Mouse (Mus musculus) lung, postnatal 4 days (tissue): ENCODE data around the gene 4932411N23Rik.
A peak's percentile ranks its signal among the peaks of the same experiment; 100 is the strongest.
"Not testable (repeated sequence)": the region's sequence is repeated elsewhere in the genome, so short reads cannot be mapped to it uniquely, and the experiment has no call there.

Experiments
- DNase-seq, 2 experiments: peaks; one replicate each; pipeline ENCODE4 v3.0.0; 2021

The 4932411N23Rik gene

DNA sequence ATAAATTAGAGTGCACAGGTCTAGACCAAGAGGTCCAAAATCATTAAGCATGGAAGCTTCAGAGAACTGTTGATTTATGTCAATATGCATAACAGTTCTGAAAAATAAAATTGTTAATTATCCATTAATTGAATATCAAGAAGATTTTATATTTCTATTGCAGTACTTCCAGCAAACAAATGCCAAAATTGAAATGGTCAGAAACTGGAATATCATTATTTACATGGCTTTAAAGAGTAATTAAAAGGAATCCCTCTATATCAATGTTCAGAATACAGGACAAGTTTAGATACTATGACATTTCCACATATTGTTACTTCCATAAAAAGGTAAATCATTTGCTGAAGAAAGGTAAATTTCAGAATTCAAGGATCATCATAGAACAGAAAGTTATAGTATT lies at the start of gene 4932411N23Rik:
TSS of gene 4932411N23Rik (minus strand) at position 101 of the 400 bp plus-strand sequence.
- no peak for DNase-seq

DNA sequence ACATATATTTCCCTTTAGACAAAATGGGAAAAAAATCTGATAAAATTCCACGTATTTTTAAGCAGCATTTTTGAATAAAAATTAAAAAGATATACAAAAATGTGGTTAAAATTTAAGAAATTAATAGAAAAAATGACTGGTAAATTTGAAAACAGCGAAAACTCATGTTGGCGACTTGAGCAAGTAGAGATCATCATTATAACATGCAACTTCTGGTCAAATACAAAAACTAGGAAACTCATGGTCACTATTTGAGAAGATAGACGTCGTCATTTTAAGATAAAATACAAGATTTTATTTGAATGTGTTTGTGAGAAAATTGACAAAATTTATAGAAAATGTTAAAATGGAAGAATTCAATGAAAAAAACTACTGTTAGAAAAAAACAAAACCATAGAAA lies 35.8 kb downstream of the 4932411N23Rik start:
- DNase-seq, result no peak

DNA sequence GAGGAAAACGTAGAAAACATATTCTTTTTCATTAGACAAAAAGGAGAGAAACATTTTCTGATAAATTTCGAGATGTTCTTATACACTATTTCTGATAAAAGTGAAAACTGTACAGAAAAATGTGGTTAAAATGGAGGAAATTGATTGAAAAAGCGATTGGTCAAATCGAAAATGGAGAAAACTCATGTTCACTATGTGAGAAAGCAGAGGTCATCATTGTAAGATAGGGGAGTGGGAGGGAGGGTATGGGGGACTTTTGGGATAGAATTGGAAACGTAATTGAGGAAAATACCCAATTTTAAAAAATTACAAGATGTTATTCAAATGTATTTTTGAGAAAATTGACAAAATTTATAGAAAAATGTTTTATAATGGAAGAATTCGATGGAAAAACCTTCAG lies 38.0 kb downstream of the 4932411N23Rik start:
- DNase-seq, result not testable (repeated sequence)

DNA sequence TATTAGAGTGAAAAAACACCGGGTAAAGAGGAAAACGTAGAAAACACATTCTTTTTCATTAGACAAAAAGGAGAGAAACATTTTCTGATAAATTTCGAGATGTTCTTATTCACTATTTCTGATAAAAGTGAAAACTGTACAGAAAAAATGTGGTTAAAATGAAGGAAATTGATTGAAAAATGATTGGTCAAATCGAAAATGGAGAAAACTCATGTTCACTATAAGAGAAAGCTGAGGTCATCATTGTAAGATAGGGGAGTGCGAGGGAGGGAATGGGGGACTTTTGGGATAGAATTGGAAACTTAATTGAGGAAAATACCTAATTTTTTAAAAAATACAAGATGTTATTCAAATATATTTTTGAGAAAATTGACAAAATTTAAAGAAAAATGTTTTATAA lies 40.8 kb downstream of the 4932411N23Rik start:
- DNase-seq, result not testable (repeated sequence)

DNA sequence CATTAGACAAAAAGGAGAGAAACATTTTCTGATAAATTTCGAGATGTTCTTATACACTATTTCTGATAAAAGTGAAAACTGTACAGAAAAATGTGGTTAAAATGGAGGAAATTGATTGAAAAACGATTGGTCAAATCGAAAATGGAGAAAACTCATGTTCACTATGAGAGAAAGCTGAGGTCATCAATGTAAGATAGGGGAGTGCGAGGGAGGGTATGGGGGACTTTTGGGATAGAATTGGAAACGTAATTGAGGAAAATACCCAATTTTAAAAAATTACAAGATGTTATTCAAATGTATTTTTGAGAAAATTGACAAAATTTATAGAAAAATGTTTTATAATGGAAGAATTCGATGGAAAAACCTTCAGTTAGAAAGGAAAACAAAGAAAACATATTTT lies 42.2 kb downstream of the 4932411N23Rik start:
- peak in 1 of 2 experiments; percentile 9 for DNase-seq
